Comparison of ENCODE assay signal across 20 mouse cellular contexts in the genomic region with DNA sequence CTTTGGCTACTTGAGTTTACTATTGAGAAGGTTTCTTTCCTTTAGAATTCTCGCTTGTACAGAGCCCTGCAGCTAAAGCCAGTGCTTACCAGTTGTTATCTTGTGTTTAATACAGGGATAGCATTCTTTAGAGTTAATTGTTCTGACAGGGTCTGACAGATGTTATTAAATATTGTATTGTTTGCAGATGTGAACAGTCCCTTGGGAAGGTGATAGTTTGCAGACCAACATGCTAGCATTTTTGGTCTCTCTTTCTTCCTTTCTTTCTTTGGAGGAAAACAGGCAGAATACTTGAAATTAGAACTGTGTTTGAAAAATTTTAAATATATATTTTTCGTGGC. TPM values are rescaled to one million over a fixed set of nuclear protein-coding genes. Genes with fewer than 3 reads are reported as not detected.
A peak's percentile ranks its signal among the peaks of the same experiment; 100 is the strongest.
DNase-seq lines count a peak whose midpoint lies in the region; ATAC-seq and TF ChIP-seq lines count a peak whose summit lies in the region.
"Had no signal": no experiment of that assay in that cellular context is flagged by ENCODE, and none has a peak within 500 bp of the region (broad histone marks: within the 10 kb centered on the region; RNA-seq: fewer than 3 reads in every experiment).

No protein-coding gene starts in this region.

- H3K27me3 ChIP-seq in heart, embryonic 15.5 days = no peaks in the 10 kb centered on the region
- H3K27me3 ChIP-seq in limb, embryonic 14.5 days (ENCODE audit: control insufficient read depth, insufficient read depth, low read length) = no peaks in the 10 kb centered on the region
- H3K27me3 ChIP-seq in limb, embryonic 10.5 days (ENCODE audit: low read depth, poor library complexity, severe bottlenecking) = no peaks in the 10 kb centered on the region
- H3K27me3 ChIP-seq: embryonic facial prominence, embryonic 12.5 days; hindbrain, embryonic 15.5 days; liver, embryonic 13.5 days; neural tube, embryonic 13.5 days; Patski had no signal

- H3K4me1 ChIP-seq in heart, embryonic 15.5 days (replicated peaks) = peaks cover 10% of the 10 kb centered on the region; the same call in 1 of the 2 replicates
- peaks cover 3% of the 10 kb centered on the region for H3K4me1 ChIP-seq in limb, embryonic 14.5 days (ENCODE audit: control insufficient read depth, insufficient read depth, low read length)
- H3K4me1 ChIP-seq in limb, embryonic 10.5 days = peaks cover 5% of the 10 kb centered on the region; the same call in 1 of the 2 replicates
- H3K4me1 ChIP-seq: hindbrain, embryonic 15.5 days; liver, embryonic 13.5 days; megakaryocyte, embryonic 14.5 days had no signal

- H3K4me3 ChIP-seq in heart, embryonic 15.5 days = no peak overlapping the region
- H3K4me3 ChIP-seq in limb, embryonic 14.5 days (replicated peaks; ENCODE audit: low read length) = no peak overlapping the region
- no peak overlapping the region for H3K4me3 ChIP-seq in limb, embryonic 10.5 days
- H3K4me3 ChIP-seq: embryonic facial prominence, embryonic 12.5 days; hindbrain, embryonic 15.5 days; left cerebral cortex, adult 2 months; liver, embryonic 13.5 days; megakaryocyte, embryonic 14.5 days; neural tube, embryonic 13.5 days had no signal

- WGBS in heart, embryonic 15.5 days = 40% methylated on average over 2 of the region's 2 CpGs
- 45% methylated on average over 2 of the region's 2 CpGs for WGBS in limb, embryonic 14.5 days
- 81% methylated on average over 2 of the region's 2 CpGs for WGBS in limb, embryonic 10.5 days

- DNase-seq in embryo, embryonic 10.5 days (ENCODE audit: low spot score) = peak; percentile 14
- DNase-seq in embryo, embryonic 10 days (ENCODE audit: low spot score) = no peak
- no peak for DNase-seq in heart, postnatal 14 days
- peak; percentile 25 for DNase-seq in limb, embryonic 14.5 days (ENCODE audit: low spot score)
- DNase-seq in limb, embryonic 10.5 days (ENCODE audit: low spot score) = no peak
- DNase-seq in forelimb bud, embryonic 11.5 days (ENCODE audit: low read depth, low spot score) = peak; percentile 23
- no peak for DNase-seq in retina, embryonic 14.5 days (ENCODE audit: low spot score)
- DNase-seq: adrenal gland, postnatal 10 days; layer of hippocampus, adult 9-11 months; liver, embryonic 13.5 days; midbrain, embryonic 14.5 days; thymus, adult 2 months had no signal

- no peak for ATAC-seq in heart, embryonic 15.5 days (replicated peaks; ENCODE audit: insufficient number of reproducible peaks, insufficient read depth, low FRiP score, low read depth)
- peak; percentile 71 for ATAC-seq in limb, embryonic 14.5 days (ENCODE audit: low FRiP score, low read depth)
- ATAC-seq: forebrain, embryonic 16.5 days; Patski had no signal

- H3K4me2 ChIP-seq in heart, embryonic 15.5 days = no peak overlapping the region
- no peak overlapping the region for H3K4me2 ChIP-seq in limb, embryonic 14.5 days (replicated peaks; ENCODE audit: low read depth, low read length, severe bottlenecking)
- H3K4me2 ChIP-seq: embryonic facial prominence, embryonic 12.5 days; hindbrain, embryonic 15.5 days; liver, embryonic 13.5 days; neural tube, embryonic 13.5 days had no signal

- intact Hi-C loops in heart, postnatal 14 days (cut with DNase I) = loop anchor here (5.0 kb wide), 1 partner anchor 35 kb away; the partner anchor contains the start of gene Aplnr

- no peaks in the 10 kb centered on the region for H3K9me3 ChIP-seq in heart, embryonic 15.5 days (replicated peaks)
- H3K9me3 ChIP-seq in limb, embryonic 14.5 days (ENCODE audit: control insufficient read depth, low read length) = no peaks in the 10 kb centered on the region
- H3K9me3 ChIP-seq in limb, embryonic 10.5 days (replicated peaks) = no peaks in the 10 kb centered on the region
- H3K9me3 ChIP-seq: embryonic facial prominence, embryonic 12.5 days; hindbrain, embryonic 15.5 days; liver, embryonic 13.5 days; megakaryocyte, embryonic 14.5 days; neural tube, embryonic 13.5 days had no signal

- H3K36me3 ChIP-seq in heart, embryonic 15.5 days = no peaks in the 10 kb centered on the region
- H3K36me3 ChIP-seq in limb, embryonic 14.5 days (ENCODE audit: control insufficient read depth, insufficient read depth, low read length) = no peaks in the 10 kb centered on the region
- no peaks in the 10 kb centered on the region for H3K36me3 ChIP-seq in limb, embryonic 10.5 days
- H3K36me3 ChIP-seq: embryonic facial prominence, embryonic 12.5 days; hindbrain, embryonic 15.5 days; liver, embryonic 13.5 days; neural tube, embryonic 13.5 days had no signal

- no peak overlapping the region for H3K9ac ChIP-seq in heart, embryonic 15.5 days
- no peak overlapping the region for H3K9ac ChIP-seq in limb, embryonic 14.5 days (ENCODE audit: low read depth, low read length, severe bottlenecking)
- H3K9ac ChIP-seq: embryonic facial prominence, embryonic 12.5 days; hindbrain, embryonic 15.5 days; liver, embryonic 13.5 days; neural tube, embryonic 13.5 days had no signal

- peak overlapping the region; percentile 26; the same call in 1 of the 2 replicates for H3K27ac ChIP-seq in heart, embryonic 15.5 days
- peak overlapping the region; percentile 48; the same call in 1 of the 2 replicates for H3K27ac ChIP-seq in limb, embryonic 14.5 days (replicated peaks; ENCODE audit: low read depth, low read length)
- H3K27ac ChIP-seq in limb, embryonic 10.5 days = no peak overlapping the region
- H3K27ac ChIP-seq: embryonic facial prominence, embryonic 12.5 days; hindbrain, embryonic 15.5 days; left cerebral cortex, adult 2 months; liver, embryonic 13.5 days; neural tube, embryonic 13.5 days had no signal

- no peak for TF ChIP-seq POLR2A in limb, embryonic 14.5 days (IDR thresholded peaks at IDR 0.05; ENCODE audit: borderline replicate concordance, extremely low read depth, insufficient read depth, insufficient read length)

RNA-seq across cellular contexts. Expression of gene Lrrc55, which starts 24.3 kb away (rescaled TPM):
- polyA plus RNA-seq in heart, embryonic 15.5 days (2015; fragmentation: Nextera tagmentation; extraction: Ambion mirVana) = 0.37 and 0.48 TPM in 2 replicates
- total RNA-seq in heart, postnatal 14 days (2021) = 1 to 10 TPM; 3.1 to 4.3 TPM
- polyA plus RNA-seq in limb, embryonic 14.5 days (2012; rRNA removed) = 1.3 and 1.7 TPM in 2 replicates
- polyA plus RNA-seq in limb, embryonic 14.5 days (2014; fragmentation: Nextera tagmentation; extraction: Ambion mirVana) = 0.91 and 1.0 TPM in 2 replicates
- polyA plus RNA-seq in limb, embryonic 10.5 days (2016; fragmentation: Nextera tagmentation; extraction: Ambion mirVana) = 0.19 and 0.31 TPM in 2 replicates

RNA-seq across cellular contexts. Expression of gene Aplnr, which starts 36.7 kb away (rescaled TPM):
- 36.0 and 47.7 TPM in 2 replicates for polyA plus RNA-seq in heart, embryonic 15.5 days (2015; fragmentation: Nextera tagmentation; extraction: Ambion mirVana)
- 100 to 1,000 TPM in 1 of 2 experiments, 10 to 100 TPM in 1; 93.4 to 104 TPM for total RNA-seq in heart, postnatal 14 days (2021)
- 37.0 and 38.2 TPM in 2 replicates for polyA plus RNA-seq in limb, embryonic 14.5 days (2012; rRNA removed)
- polyA plus RNA-seq in limb, embryonic 14.5 days (2014; fragmentation: Nextera tagmentation; extraction: Ambion mirVana) = 47.3 and 47.9 TPM in 2 replicates
- polyA plus RNA-seq in limb, embryonic 10.5 days (2016; fragmentation: Nextera tagmentation; extraction: Ambion mirVana) = 32.9 and 40.6 TPM in 2 replicates

Comparison
In these comparisons a context has a peak if more than half of its experiments do, and no peak if none do; other contexts are left out.
1. DNase-seq: peak in embryo, embryonic 10.5 days (single experiment), limb, embryonic 14.5 days (single experiment) and forelimb bud, embryonic 11.5 days (single experiment); none in embryo, embryonic 10 days (single experiment), heart, postnatal 14 days (0 of 2), limb, embryonic 10.5 days (single experiment) and retina, embryonic 14.5 days (single experiment).